Mouse (Mus musculus) erythroblast, embryonic 14.5 days (primary cell): ENCODE data around the gene 4930415O20Rik. TPM values are rescaled to one million over a fixed set of nuclear protein-coding genes. Genes with fewer than 3 reads are reported as not detected.

ENCODE experiments used
- H3K27me3 ChIP-seq: 2 replicates; pipeline ENCODE4 v1.6.1; 2012; ENCODE audit warnings: inconsistent platforms; ENCODE audit not compliant: control insufficient read depth
- H3K36me3 ChIP-seq: 2 replicates; pipeline ENCODE4 v1.6.1; 2012; ENCODE audit warnings: mild to moderate bottlenecking, inconsistent platforms; ENCODE audit not compliant: control insufficient read depth
- H3K4me1 ChIP-seq: 2 replicates; pipeline ENCODE4 v1.6.1; 2012; ENCODE audit warnings: inconsistent platforms; ENCODE audit not compliant: control insufficient read depth
- H3K4me3 ChIP-seq: replicated peaks from 2 replicates; pipeline ENCODE3; 2012; ENCODE audit warnings: moderate library complexity, mild to moderate bottlenecking, inconsistent platforms
- H3K9me3 ChIP-seq: 2 replicates; pipeline ENCODE4 v1.6.1; 2012; ENCODE audit warnings: low read length, inconsistent platforms, mixed read lengths; ENCODE audit not compliant: control insufficient read depth
- GATA1 ChIP-seq: IDR thresholded peaks from 2 replicates; pipeline ENCODE4 v1.6.1; 2012; ENCODE audit warnings: low read length, inconsistent platforms, mixed read lengths
- TAL1 ChIP-seq: IDR thresholded peaks from 3 replicates; pipeline ENCODE4 v1.6.1; 2012; ENCODE audit warnings: low read length, inconsistent platforms, mixed read lengths
- polyA plus RNA-seq: library from polyadenylated mRNA; stranded (reverse); fragments of >175 nt; gene quantifications from 2 replicates; pipeline ENCODE4 v1.2.3, GENCODE M21; 2012

4930415O20Rik gene
- polyA plus RNA-seq, 1 experiment: not detected

GRCm38 (mm10) chr15:98630540-98630939, 59.7 kb downstream of the 4930415O20Rik start, which contains the start of gene Cacnb3:
TSS of gene Cacnb3 (plus strand) at chr15:98630840.
- no peak within 1 kb of the TSS for H3K4me3 ChIP-seq
- H3K4me1 ChIP-seq: peaks cover 19% of the 10 kb centered on the region
- TF ChIP-seq TAL1 (no peak), GATA1 (no peak)
- peaks cover 22% of the 10 kb centered on the region; the same call in 1 of the 2 replicates for H3K9me3 ChIP-seq
- H3K27me3 ChIP-seq: peaks cover 100% of the 10 kb centered on the region
- H3K36me3 ChIP-seq: no peaks in the 10 kb centered on the region

DNA sequence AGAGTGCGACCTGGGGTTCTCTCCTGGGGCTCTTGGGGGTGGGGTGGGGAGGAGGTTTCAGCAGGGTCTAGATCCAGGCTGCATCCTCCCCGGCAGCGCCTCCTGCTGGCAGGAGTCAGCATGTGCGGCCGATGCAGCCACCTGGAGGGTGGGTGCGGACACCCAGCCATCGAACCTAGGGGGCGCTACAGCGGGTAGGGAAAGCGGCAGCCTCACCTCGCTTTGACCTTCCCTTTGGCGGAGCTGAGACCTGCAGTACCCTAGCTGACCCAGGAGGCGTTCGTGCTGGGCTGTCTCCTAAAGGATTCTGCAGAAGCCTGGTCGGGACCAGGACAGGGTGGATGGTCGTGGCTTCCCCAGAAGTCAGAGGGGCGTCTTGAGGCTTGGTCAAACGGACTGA, 60.7 kb downstream of the 4930415O20Rik start:
- TF ChIP-seq TAL1: no peak
- no peak for TF ChIP-seq GATA1
- Histone ChIP-seq H3K4me3 (no peak overlapping the region), H3K27me3 (peaks cover 100% of the 10 kb centered on the region), H3K4me1 (peaks cover 19% of the 10 kb centered on the region), H3K36me3 (no peaks in the 10 kb centered on the region), H3K9me3 (peaks cover 23% of the 10 kb centered on the region; the same call in 1 of the 2 replicates)

GRCm38 (mm10) chr15:98632107-98632744, 61.4 kb downstream of the 4930415O20Rik start:
- no peak overlapping the region for H3K4me3 ChIP-seq
- TF ChIP-seq GATA1: no peak
- no peak for TF ChIP-seq TAL1
- peaks cover 19% of the 10 kb centered on the region for H3K4me1 ChIP-seq
- peaks cover 18% of the 10 kb centered on the region; the same call in 1 of the 2 replicates for H3K9me3 ChIP-seq
- no peaks in the 10 kb centered on the region for H3K36me3 ChIP-seq
- H3K27me3 ChIP-seq: peaks cover 100% of the 10 kb centered on the region

DNA sequence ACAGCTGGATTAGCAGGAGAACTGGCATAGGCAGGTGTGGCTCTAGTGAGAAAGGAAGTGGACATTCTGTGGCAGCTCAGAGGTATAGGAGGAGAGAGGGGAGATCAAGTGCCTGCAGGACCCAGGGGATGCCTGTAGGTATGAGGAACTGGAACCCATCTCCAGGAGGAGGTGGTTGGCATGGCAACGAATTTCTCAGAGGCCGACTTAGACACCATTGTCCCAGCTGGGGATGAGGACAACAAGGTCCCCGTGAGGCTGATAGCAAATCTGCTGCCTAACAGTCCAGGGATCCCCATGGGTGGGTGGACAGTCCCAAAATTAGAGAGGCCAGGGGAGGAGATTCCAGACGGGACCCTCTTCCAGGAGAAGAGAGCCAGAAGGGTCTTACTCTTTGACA, 62.1 kb downstream of the 4930415O20Rik start:
- H3K4me1 ChIP-seq: peaks cover 19% of the 10 kb centered on the region
- TF ChIP-seq GATA1 (no peak), TAL1 (no peak)
- no peaks in the 10 kb centered on the region for H3K36me3 ChIP-seq
- no peak overlapping the region for H3K4me3 ChIP-seq
- peaks cover 100% of the 10 kb centered on the region for H3K27me3 ChIP-seq
- peaks cover 17% of the 10 kb centered on the region; the same call in 1 of the 2 replicates for H3K9me3 ChIP-seq

GRCm38 (mm10) chr15:98633822-98634470, 63.1 kb downstream of the 4930415O20Rik start:
- no peak for TF ChIP-seq TAL1
- TF ChIP-seq GATA1: no peak
- Histone ChIP-seq H3K27me3 (peaks cover 99% of the 10 kb centered on the region), H3K9me3 (peaks cover 14% of the 10 kb centered on the region; the same call in 1 of the 2 replicates), H3K4me1 (peaks cover 19% of the 10 kb centered on the region), H3K4me3 (peak overlapping the region; percentile 45), H3K36me3 (no peaks in the 10 kb centered on the region)

DNA sequence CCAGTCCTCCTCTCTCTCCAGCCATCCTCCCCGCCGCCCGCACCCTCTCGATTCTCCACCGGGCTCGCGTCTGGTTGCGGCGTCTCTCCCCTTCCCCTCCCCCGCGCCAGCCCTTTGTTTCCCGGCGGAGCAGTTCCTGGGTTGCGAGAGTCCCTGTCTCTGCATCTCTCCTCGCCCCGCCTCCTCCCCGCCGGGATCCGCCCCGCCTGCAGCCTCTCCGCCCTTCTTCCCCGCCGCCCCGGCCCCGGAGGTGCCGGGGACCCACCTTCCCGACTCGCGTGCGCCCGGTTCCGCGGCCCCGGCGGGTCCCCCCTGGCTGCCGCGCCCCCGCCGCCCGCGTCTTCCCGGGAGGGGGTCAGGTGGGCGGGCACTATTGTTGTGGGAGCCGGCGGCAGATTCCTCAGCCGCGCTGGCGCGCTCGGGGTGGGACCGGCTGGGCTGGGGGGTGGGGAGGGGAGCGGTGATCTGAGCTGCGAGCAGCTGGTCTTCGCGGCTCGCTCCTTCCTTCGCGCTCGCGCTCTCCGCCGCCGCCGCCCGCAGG, 63.8 kb downstream of the 4930415O20Rik start:
- H3K4me1 ChIP-seq: peaks cover 19% of the 10 kb centered on the region
- TF ChIP-seq GATA1 (no peak), TAL1 (no peak)

DNA sequence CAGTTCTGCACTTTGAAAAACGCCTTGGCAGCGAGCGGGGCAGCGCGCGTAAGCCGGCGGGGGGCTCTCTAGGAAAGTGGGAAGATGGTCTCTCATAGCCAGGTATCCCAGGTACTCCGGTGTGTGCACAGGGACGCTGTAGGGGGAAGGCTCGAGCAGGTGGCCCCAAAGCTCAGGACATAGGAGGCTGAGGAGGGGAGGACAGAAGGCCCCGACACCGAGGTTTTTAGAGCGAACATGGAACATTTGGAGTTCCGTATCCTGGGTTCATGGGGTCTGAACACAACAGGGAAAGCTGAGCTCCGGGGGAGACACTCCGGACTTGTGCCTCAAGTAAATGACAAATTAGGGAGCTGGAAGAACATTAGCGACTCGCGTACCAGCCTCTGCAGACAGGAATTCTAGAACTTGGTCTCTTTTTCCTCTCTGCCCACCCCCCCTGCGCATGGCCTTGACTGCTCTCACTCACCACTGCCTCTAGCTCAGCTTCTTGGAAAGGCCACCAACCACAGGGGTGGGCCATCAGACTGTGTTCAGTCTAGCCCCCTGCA, 64.6 kb downstream of the 4930415O20Rik start:
- no peak for TF ChIP-seq GATA1
- TF ChIP-seq TAL1: no peak
- no peaks in the 10 kb centered on the region for H3K36me3 ChIP-seq
- peaks cover 14% of the 10 kb centered on the region; the same call in 1 of the 2 replicates for H3K9me3 ChIP-seq
- H3K4me1 ChIP-seq: peaks cover 21% of the 10 kb centered on the region
- H3K27me3 ChIP-seq: peaks cover 99% of the 10 kb centered on the region
- H3K4me3 ChIP-seq: no peak overlapping the region

More for the DNA sequence above, 63.8 kb downstream of the 4930415O20Rik start:
- Histone ChIP-seq H3K9me3 (peaks cover 14% of the 10 kb centered on the region; the same call in 1 of the 2 replicates), H3K4me3 (peak overlapping the region; percentile 45), H3K27me3 (peaks cover 99% of the 10 kb centered on the region), H3K36me3 (no peaks in the 10 kb centered on the region)

GRCm38 (mm10) chr15:98636517-98636916, 65.7 kb downstream of the 4930415O20Rik start:
- H3K27me3 ChIP-seq: peaks cover 96% of the 10 kb centered on the region
- H3K9me3 ChIP-seq: peaks cover 14% of the 10 kb centered on the region; the same call in 1 of the 2 replicates
- H3K36me3 ChIP-seq: no peaks in the 10 kb centered on the region
- H3K4me1 ChIP-seq: peaks cover 21% of the 10 kb centered on the region
- no peak for TF ChIP-seq GATA1
- TF ChIP-seq TAL1: no peak
- H3K4me3 ChIP-seq: no peak overlapping the region

GRCm38 (mm10) chr15:98637155-98637554, 66.4 kb downstream of the 4930415O20Rik start:
- Histone ChIP-seq H3K4me1 (peaks cover 16% of the 10 kb centered on the region), H3K9me3 (peaks cover 14% of the 10 kb centered on the region; the same call in 1 of the 2 replicates)

More at GRCm38 (mm10) chr15:98637155-98637554, 66.4 kb downstream of the 4930415O20Rik start:
- no peaks in the 10 kb centered on the region for H3K36me3 ChIP-seq
- TF ChIP-seq GATA1 (no peak), TAL1 (no peak)
- peaks cover 93% of the 10 kb centered on the region for H3K27me3 ChIP-seq
- H3K4me3 ChIP-seq: no peak overlapping the region

Other genes with a start within 250 kb of the 4930415O20Rik start
- not detected in 2 replicates for gene Olfr284, start 230.0 kb upstream of the 4930415O20Rik start, polyA plus RNA-seq
- not detected in 2 replicates for gene Olfr283, start 190.1 kb upstream of the 4930415O20Rik start, polyA plus RNA-seq
- not detected in 2 replicates for gene Olfr282, start 139.8 kb upstream of the 4930415O20Rik start, polyA plus RNA-seq
- gene Olfr281, start 118.4 kb upstream of the 4930415O20Rik start, polyA plus RNA-seq: 0.01 TPM in 1 of 2 replicates, not detected in the other
- gene OR5BS1P, start 101.1 kb upstream of the 4930415O20Rik start, polyA plus RNA-seq: not detected in 2 replicates
- not detected in 2 replicates for gene Lalba, start 88.3 kb upstream of the 4930415O20Rik start, polyA plus RNA-seq
- not detected in 2 replicates for gene Olfr279, start 78.6 kb upstream of the 4930415O20Rik start, polyA plus RNA-seq
- gene Kansl2, start 36.7 kb upstream of the 4930415O20Rik start, polyA plus RNA-seq: 2.3 and 2.7 TPM in 2 replicates
- gene Ccnt1, start 81 bp upstream of the 4930415O20Rik start, polyA plus RNA-seq: 0.41 and 0.61 TPM in 2 replicates
- gene Adcy6, start 39.1 kb downstream of the 4930415O20Rik start, polyA plus RNA-seq: 1.6 TPM in 2 replicates
- gene Cacnb3, start 59.8 kb downstream of the 4930415O20Rik start, polyA plus RNA-seq: not detected in 2 replicates
- gene Ddx23, start 91.9 kb downstream of the 4930415O20Rik start, polyA plus RNA-seq: 7.9 and 8.4 TPM in 2 replicates
- gene Rnd1, start 106.5 kb downstream of the 4930415O20Rik start, polyA plus RNA-seq: 0.02 TPM in 1 of 2 replicates, not detected in the other
- gene Ccdc65, start 137.2 kb downstream of the 4930415O20Rik start, polyA plus RNA-seq: 0.08 TPM in 1 of 2 replicates, not detected in the other
- gene Fkbp11, start 157.2 kb downstream of the 4930415O20Rik start, polyA plus RNA-seq: 0.06 and 0.19 TPM in 2 replicates
- 0.11 and 0.14 TPM in 2 replicates for gene Arf3, start 192.2 kb downstream of the 4930415O20Rik start, polyA plus RNA-seq
- not detected in 2 replicates for gene Wnt10b, start 207.1 kb downstream of the 4930415O20Rik start, polyA plus RNA-seq
- not detected in 2 replicates for gene Wnt1, start 218.9 kb downstream of the 4930415O20Rik start, polyA plus RNA-seq
- gene Ddn, start 238.5 kb downstream of the 4930415O20Rik start, polyA plus RNA-seq: 0.01 and 0.02 TPM in 2 replicates